Mouse (Mus musculus) MEL (cell line): Measurements from ENCODE around the gene Fam213b. TPM values are rescaled to one million over a fixed set of nuclear protein-coding genes. Genes with fewer than 3 reads are reported as not detected.

Experiments used
- DNase-seq: peaks from one replicate; pipeline ENCODE4 v3.0.0; 2011; ENCODE audit warnings: low read depth, low spot score
- H3K27ac ChIP-seq: 2 replicates; pipeline ENCODE4 v1.5.1; 2012; ENCODE audit warnings: low read depth, mild to moderate bottlenecking, control low read depth, low read length, moderate library complexity; ENCODE audit not compliant: control insufficient read depth
- H3K27me3 ChIP-seq, 2 experiments: fragments of 150-350 bp in 1 of 2; sonication (generic) in 1 of 2; 2 replicates each; pipeline ENCODE4 v1.6.1; 2012; ENCODE audit warnings: low read length in 2 of 2, mild to moderate bottlenecking in 2 of 2, improper control_type of control experiment in 1 of 2, moderate library complexity in 1 of 2; ENCODE audit not compliant: insufficient read depth in 2 of 2, control insufficient read depth in 1 of 2
- H3K36me3 ChIP-seq, 2 experiments: 2 replicates each; pipeline ENCODE4 v1.6.1; 2012 to 2014; ENCODE audit warnings: low read length in 2 of 2, improper control_type of control experiment in 1 of 2, inconsistent platforms in 1 of 2, mild to moderate bottlenecking in 1 of 2; ENCODE audit not compliant: insufficient read depth in 2 of 2, control insufficient read depth in 1 of 2
- H3K4me1 ChIP-seq, 2 experiments: fragments of 150-350 bp in 1 of 2; sonication (generic) in 1 of 2; 2 replicates each; pipeline ENCODE4 v1.6.1; 2012; ENCODE audit warnings: low read length in 2 of 2, improper control_type of control experiment in 1 of 2, mild to moderate bottlenecking in 1 of 2; ENCODE audit not compliant: insufficient read depth in 2 of 2, control insufficient read depth in 1 of 2
- H3K4me3 ChIP-seq, 2 experiments: fragments of 150-350 bp in 1 of 2; sonication (generic) in 1 of 2; 2 replicates each; pipeline ENCODE4 v1.5.1; 2012; ENCODE audit warnings: low read depth in 2 of 2, low read length in 2 of 2, mild to moderate bottlenecking in 2 of 2, moderate library complexity in 2 of 2, control low read depth in 1 of 2, improper control_type of control experiment in 1 of 2; ENCODE audit not compliant: control insufficient read depth in 1 of 2, insufficient read depth in 1 of 2
- H3K79me2 ChIP-seq: 2 replicates; pipeline ENCODE4 v1.6.1; 2012; ENCODE audit warnings: mild to moderate bottlenecking, low read length, moderate library complexity; ENCODE audit not compliant: control insufficient read depth, poor library complexity, insufficient read depth
- H3K9ac ChIP-seq: 2 replicates; pipeline ENCODE4 v1.6.1; 2012; ENCODE audit warnings: low read depth, mild to moderate bottlenecking, control low read depth, low read length, moderate library complexity; ENCODE audit not compliant: control insufficient read depth, poor library complexity, severe bottlenecking
- H3K9me3 ChIP-seq: fragments of 150-350 bp; sonication (generic); replicated peaks from 2 replicates; pipeline ENCODE4 v1.6.1; 2012; ENCODE audit warnings: mild to moderate bottlenecking, low read length, improper control_type of control experiment, moderate library complexity; ENCODE audit not compliant: insufficient read depth
- BHLHE40 ChIP-seq: IDR thresholded peaks from 2 replicates; pipeline ENCODE4 v1.6.1; 2012; ENCODE audit warnings: low read depth, mild to moderate bottlenecking, inconsistent platforms, low read length, improper control_type of control experiment, borderline replicate concordance
- CHD1 ChIP-seq: IDR thresholded peaks from 2 replicates; pipeline ENCODE4 v1.6.1; 2012; ENCODE audit warnings: low read depth, mild to moderate bottlenecking, inconsistent platforms, low read length, improper control_type of control experiment
- CHD2 ChIP-seq: IDR thresholded peaks from 2 replicates; pipeline ENCODE4 v1.6.1; 2011; ENCODE audit warnings: low read length, improper control_type of control experiment
- CTCF ChIP-seq, 3 experiments: IDR thresholded peaks in 2 of 3; conservative IDR thresholded peaks in 1 of 3; 2 replicates each; pipeline ENCODE4 v1.5.1; 2011 to 2012; ENCODE audit warnings: low read length in 3 of 3, low read depth in 2 of 3, mild to moderate bottlenecking in 2 of 3, improper control_type of control experiment in 1 of 3, inconsistent platforms in 1 of 3, mixed read lengths in 1 of 3, moderate library complexity in 1 of 3; ENCODE audit not compliant: control insufficient read depth in 1 of 3, insufficient read depth in 1 of 3, poor library complexity in 1 of 3, severe bottlenecking in 1 of 3
- GABPA ChIP-seq: IDR thresholded peaks from 2 replicates; pipeline ENCODE4 v1.6.1; 2012; ENCODE audit warnings: low read depth, mild to moderate bottlenecking, inconsistent platforms, low read length, improper control_type of control experiment, moderate library complexity
- HCFC1 ChIP-seq: IDR thresholded peaks from 2 replicates; pipeline ENCODE4 v1.6.1; 2012; ENCODE audit warnings: low read depth, mild to moderate bottlenecking, inconsistent platforms, low read length, improper control_type of control experiment, moderate library complexity
- KAT2A ChIP-seq: conservative IDR thresholded peaks from 2 replicates; pipeline ENCODE4 v1.6.1; 2012; ENCODE audit warnings: low read depth, low read length, improper control_type of control experiment, inconsistent platforms
- MAFK ChIP-seq: IDR thresholded peaks from 2 replicates; pipeline ENCODE4 v1.6.1; 2011; ENCODE audit warnings: low read depth, mild to moderate bottlenecking, low read length, improper control_type of control experiment, borderline replicate concordance
- MAZ ChIP-seq: IDR thresholded peaks from 2 replicates; pipeline ENCODE4 v1.6.1; 2012; ENCODE audit warnings: low read depth, mild to moderate bottlenecking, inconsistent platforms, low read length, improper control_type of control experiment
- MXI1 ChIP-seq: IDR thresholded peaks from 2 replicates; pipeline ENCODE4 v1.6.1; 2011; ENCODE audit warnings: mild to moderate bottlenecking, low read depth, low read length, improper control_type of control experiment
- MYB ChIP-seq: IDR thresholded peaks from 2 replicates; pipeline ENCODE4 v1.6.1; 2011; ENCODE audit warnings: mild to moderate bottlenecking, low read depth, low read length, improper control_type of control experiment
- MYC ChIP-seq: IDR thresholded peaks from 2 replicates; pipeline ENCODE4 v1.6.1; 2011; ENCODE audit warnings: low read depth, mild to moderate bottlenecking, low read length, improper control_type of control experiment, moderate library complexity
- RAD21 ChIP-seq: IDR thresholded peaks from 2 replicates; pipeline ENCODE4 v1.6.1; 2011; ENCODE audit warnings: mild to moderate bottlenecking, low read depth, low read length, improper control_type of control experiment
- SIN3A ChIP-seq: IDR thresholded peaks from 2 replicates; pipeline ENCODE4 v1.6.1; 2012; ENCODE audit warnings: low read length, improper control_type of control experiment, inconsistent platforms
- TCF12 ChIP-seq: IDR thresholded peaks from 2 replicates; pipeline ENCODE4 v1.6.1; 2014; ENCODE audit warnings: low read depth, mild to moderate bottlenecking, inconsistent platforms, low read length, improper control_type of control experiment, moderate library complexity
- UBTF ChIP-seq: IDR thresholded peaks from 2 replicates; pipeline ENCODE4 v1.6.1; 2012; ENCODE audit warnings: low read depth, mild to moderate bottlenecking, inconsistent platforms, low read length, improper control_type of control experiment, moderate library complexity, borderline replicate concordance; ENCODE audit not compliant: insufficient read depth
- ZC3H11A ChIP-seq: IDR thresholded peaks from 2 replicates; pipeline ENCODE4 v1.6.1; 2012; ENCODE audit warnings: low read depth, mild to moderate bottlenecking, inconsistent platforms, low read length, improper control_type of control experiment
- ZKSCAN1 ChIP-seq: IDR thresholded peaks from 2 replicates; pipeline ENCODE4 v1.6.1; 2012; ENCODE audit warnings: low read depth, mild to moderate bottlenecking, inconsistent platforms, low read length, improper control_type of control experiment, moderate library complexity
- ZNF384 ChIP-seq: IDR thresholded peaks from 2 replicates; pipeline ENCODE4 v1.6.1; 2012; ENCODE audit warnings: low read depth, mild to moderate bottlenecking, inconsistent platforms, low read length, improper control_type of control experiment
- polyA plus RNA-seq, 2 experiments: library from polyadenylated mRNA; stranded (reverse) in 1 of 2; unstranded in 1 of 2; fragments of >175 nt in 1 of 2; fragments of >200 nt in 1 of 2; gene quantifications; 2 replicates each; pipeline versions ENCODE4 v1.2.1 to v1.2.4; 2012; ENCODE audit warnings: low replicate concordance in 2 of 2, low read depth in 1 of 2; ENCODE audit not compliant: insufficient read length in 2 of 2, insufficient read depth in 1 of 2, missing spikeins in 1 of 2
- total RNA-seq: library from RNA; depleted of rRNA; stranded (reverse); fragments of 300-350 nt; gene quantifications from 2 replicates; pipeline ENCODE4 v1.2.3, GENCODE M21; 2012

Fam213b gene
- total and polyA plus RNA-seq, 3 experiments, result not detected

GRCm38 (mm10) chr4:154940156-154940555 lies 41.2 kb upstream of the Fam213b start:
- Histone ChIP-seq H3K36me3 (peaks cover 0 to 7% of the 10 kb centered on the region in 2 experiments; a peak in 2 of 4 replicates), H3K27ac (no peak overlapping the region), H3K4me3 (no peak overlapping the region), H3K4me1 (peaks cover 0 to 21% of the 10 kb centered on the region in 2 experiments; a peak in 3 of 4 replicates), H3K79me2 (no peaks in the 10 kb centered on the region), H3K9me3 (no peaks in the 10 kb centered on the region), H3K9ac (no peak overlapping the region), H3K27me3 (no peaks in the 10 kb centered on the region)
- no peak for TF ChIP-seq MAFK
- no peak for TF ChIP-seq CTCF (IDR thresholded peaks at IDR 0.05 in 2 of 3, conservative IDR thresholded peaks at IDR 0.05 in 1 of 3; ENCODE audit: control insufficient read depth in 1 of 3, insufficient read depth in 1 of 3, low read depth in 2 of 3, low read length in 3 of 3, poor library complexity in 1 of 3, severe bottlenecking in 1 of 3)
- no peak for TF ChIP-seq GABPA
- TF ChIP-seq CHD2, result no peak
- no peak for TF ChIP-seq SIN3A
- no peak for TF ChIP-seq MXI1
- no peak for TF ChIP-seq MYB
- TF ChIP-seq RAD21, result no peak
- no peak for TF ChIP-seq BHLHE40
- no peak for TF ChIP-seq UBTF
- TF ChIP-seq ZC3H11A, result no peak
- DNase-seq, result no peak

GRCm38 (mm10) chr4:154937746-154938145 lies 38.8 kb upstream of the Fam213b start:
- no peaks in the 10 kb centered on the region for H3K9me3 ChIP-seq
- H3K27me3 ChIP-seq, result no peaks in the 10 kb centered on the region; a peak in 1 of 4 replicates
- no peaks in the 10 kb centered on the region for H3K79me2 ChIP-seq
- no peak overlapping the region for H3K27ac ChIP-seq
- H3K4me3 ChIP-seq, result no peak overlapping the region
- DNase-seq, result no peak
- TF ChIP-seq MAZ (no peak), MYC (no peak), SIN3A (no peak), ZNF384 (no peak), CHD2 (no peak), RAD21 (no peak), HCFC1 (no peak), CHD1 (no peak), KAT2A (no peak), TCF12 (no peak), ZKSCAN1 (no peak), MAFK (no peak)
- no peak overlapping the region for H3K9ac ChIP-seq
- H3K4me1 ChIP-seq, result peaks cover 0 to 7% of the 10 kb centered on the region in 2 experiments; a peak in 3 of 4 replicates
- peaks cover 0 to 7% of the 10 kb centered on the region in 2 experiments; a peak in 2 of 4 replicates for H3K36me3 ChIP-seq
